Comparison of ENCODE assay signal across 21 mouse cellular contexts in the genomic region with DNA sequence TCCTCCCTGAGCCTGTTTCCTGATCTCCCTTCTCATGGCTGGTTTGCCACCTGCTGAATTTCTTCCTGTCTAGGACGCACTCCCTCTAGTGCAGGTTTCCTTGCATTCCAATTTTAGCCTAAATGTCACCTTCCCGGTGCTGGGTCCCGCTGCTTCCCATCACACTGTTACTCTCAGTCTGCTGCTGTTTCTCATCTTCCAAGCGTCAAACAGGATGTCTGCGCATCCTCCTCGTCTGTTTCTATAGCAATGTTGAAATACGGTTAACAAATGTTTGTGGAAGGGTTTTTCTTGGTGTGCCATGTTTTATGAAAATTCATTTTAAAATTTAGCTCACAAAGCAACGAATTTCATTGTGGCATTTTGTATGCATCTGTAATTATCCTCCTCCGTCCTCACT.
DNase-seq lines count a peak whose midpoint lies in the region; ATAC-seq lines count a peak whose summit lies in the region.
"Had no signal": no experiment of that assay in that cellular context is flagged by ENCODE, and none has a peak within 500 bp of the region (broad histone marks: within the 10 kb centered on the region; RNA-seq: fewer than 3 reads in every experiment).

No protein-coding gene starts in this region.

- DNase-seq in frontal cortex, postnatal 14 days (ENCODE audit: low spot score in 2 of 2) = no peak
- DNase-seq in layer of hippocampus, postnatal 14 days (ENCODE audit: low spot score in 2 of 2) = peak; percentile 25 to 27
- no peak for DNase-seq in layer of hippocampus, adult 11-12 months (ENCODE audit: low spot score)
- DNase-seq in brain, adult 2 months (ENCODE audit: low read depth, low spot score) = peak; percentile 44
- no peak for DNase-seq in right cerebral cortex, postnatal 4 days
- DNase-seq: adrenal gland, postnatal 10 days; adrenal gland, postnatal 36 days; B cell, adult 2 months; cerebellum, adult 11 months; cerebellum, adult 2 months; cerebellum, adult 9-11 months; cerebellum, postnatal 25 days; gastrocnemius, postnatal 36 days; heart, adult 2 months; heart, postnatal 14 days; heart, postnatal 4 days had no signal

- peak; percentile 70 for ATAC-seq in frontal cortex, adult (ENCODE audit: low TSS enrichment)
- ATAC-seq: forebrain, embryonic 15.5 days; hindbrain, postnatal 0 days; inflammation-experienced regulatory T-cells, adult 6 months; Patski had no signal

Comparison
In these comparisons a context has a peak if more than half of its experiments do, and no peak if none do; other contexts are left out.
1. DNase-seq: peak in layer of hippocampus, postnatal 14 days (2 of 2) and brain, adult 2 months (single experiment); none in frontal cortex, postnatal 14 days (0 of 2), layer of hippocampus, adult 11-12 months (single experiment) and right cerebral cortex, postnatal 4 days (single experiment).